Mouse (Mus musculus): ENCODE measurements at regions not wholly inside any gene's neighbourhood (a gene's known extent, or its start where the extent isn't known, plus 50 kb on each side); places are given as distances from the start of the nearest gene placed in this dataset.
A peak's percentile ranks its signal among the peaks of the same experiment; 100 is the strongest.

GRCm38 (mm10) chrX:96019556-96019955 lies 62.8 kb upstream of the Las1l start:
- ATAC-seq (ENCODE audit: low FRiP score, low read depth) (no peak), DNase-seq (ENCODE audit: low spot score) (peak; percentile 37)
- H3K4me1 ChIP-seq (ENCODE audit: control insufficient read depth, insufficient read depth, low read length) = no peaks in the 10 kb centered on the region
- 39% methylated on average over 2 of the region's 2 CpGs for WGBS
- H3K4me2 ChIP-seq (replicated peaks; ENCODE audit: low read depth, low read length, severe bottlenecking) = no peak overlapping the region
- H3K4me3 ChIP-seq (replicated peaks; ENCODE audit: low read length) = no peak overlapping the region
- no peak overlapping the region for H3K27ac ChIP-seq (replicated peaks; ENCODE audit: low read depth, low read length)
- H3K9ac ChIP-seq (ENCODE audit: low read depth, low read length, severe bottlenecking) = no peak overlapping the region
- TF ChIP-seq POLR2A (IDR thresholded peaks at IDR 0.05; ENCODE audit: borderline replicate concordance, extremely low read depth, insufficient read depth, insufficient read length) = no peak
- H3K9me3 ChIP-seq (ENCODE audit: control insufficient read depth, low read length) = no peaks in the 10 kb centered on the region
- H3K27me3 ChIP-seq (ENCODE audit: control insufficient read depth, insufficient read depth, low read length) = no peaks in the 10 kb centered on the region
- H3K36me3 ChIP-seq (ENCODE audit: control insufficient read depth, insufficient read depth, low read length) = no peaks in the 10 kb centered on the region

GRCm38 (mm10) chrX:96020407-96020806 lies 63.6 kb upstream of the Las1l start:
- Histone ChIP-seq H3K27ac (replicated peaks; ENCODE audit: low read depth, low read length) (no peak overlapping the region), H3K4me2 (replicated peaks; ENCODE audit: low read depth, low read length, severe bottlenecking) (no peak overlapping the region), H3K36me3 (ENCODE audit: control insufficient read depth, insufficient read depth, low read length) (no peaks in the 10 kb centered on the region), H3K4me1 (ENCODE audit: control insufficient read depth, insufficient read depth, low read length) (no peaks in the 10 kb centered on the region), H3K27me3 (ENCODE audit: control insufficient read depth, insufficient read depth, low read length) (no peaks in the 10 kb centered on the region), H3K4me3 (replicated peaks; ENCODE audit: low read length) (no peak overlapping the region), H3K9ac (ENCODE audit: low read depth, low read length, severe bottlenecking) (no peak overlapping the region), H3K9me3 (ENCODE audit: control insufficient read depth, low read length) (no peaks in the 10 kb centered on the region)
- DNase-seq (ENCODE audit: low spot score) (no peak), ATAC-seq (ENCODE audit: low FRiP score, low read depth) (no peak)
- no peak for TF ChIP-seq POLR2A (IDR thresholded peaks at IDR 0.05; ENCODE audit: borderline replicate concordance, extremely low read depth, insufficient read depth, insufficient read length)
- 65% methylated on average over 3 of the region's 3 CpGs for WGBS

- H3K27me3 ChIP-seq (ENCODE audit: control insufficient read depth, insufficient read depth, low read length) = no peaks in the 10 kb centered on the region
- no peaks in the 10 kb centered on the region for H3K36me3 ChIP-seq (ENCODE audit: control insufficient read depth, insufficient read depth, low read length)
- DNase-seq (ENCODE audit: low spot score) (no peak), ATAC-seq (ENCODE audit: low FRiP score, low read depth) (no peak)
- H3K9ac ChIP-seq (ENCODE audit: low read depth, low read length, severe bottlenecking) = no peak overlapping the region
- no peak for TF ChIP-seq POLR2A (IDR thresholded peaks at IDR 0.05; ENCODE audit: borderline replicate concordance, extremely low read depth, insufficient read depth, insufficient read length)
- H3K4me1 ChIP-seq (ENCODE audit: control insufficient read depth, insufficient read depth, low read length) = no peaks in the 10 kb centered on the region
- H3K4me3 ChIP-seq (replicated peaks; ENCODE audit: low read length) = no peak overlapping the region
- H3K9me3 ChIP-seq (ENCODE audit: control insufficient read depth, low read length) = no peaks in the 10 kb centered on the region
- no peak overlapping the region for H3K27ac ChIP-seq (replicated peaks; ENCODE audit: low read depth, low read length)
- no peak overlapping the region for H3K4me2 ChIP-seq (replicated peaks; ENCODE audit: low read depth, low read length, severe bottlenecking)
- WGBS = 82% methylated on average over 3 of the region's 3 CpGs
These were observed 68.6 kb upstream of the Las1l start for GRCm38 (mm10) chrX:96025374-96025773.

GRCm38 (mm10) chrX:96025876-96026275 lies 69.1 kb upstream of the Las1l start:
- no peak overlapping the region for H3K27ac ChIP-seq (replicated peaks; ENCODE audit: low read depth, low read length)
- H3K27me3 ChIP-seq (ENCODE audit: control insufficient read depth, insufficient read depth, low read length) = no peaks in the 10 kb centered on the region
- peak; percentile 8 for DNase-seq (ENCODE audit: low spot score)
- no peak overlapping the region for H3K9ac ChIP-seq (ENCODE audit: low read depth, low read length, severe bottlenecking)
- H3K4me2 ChIP-seq (replicated peaks; ENCODE audit: low read depth, low read length, severe bottlenecking) = no peak overlapping the region
- TF ChIP-seq POLR2A (IDR thresholded peaks at IDR 0.05; ENCODE audit: borderline replicate concordance, extremely low read depth, insufficient read depth, insufficient read length) = no peak
- ATAC-seq (ENCODE audit: low FRiP score, low read depth) = no peak
- no peaks in the 10 kb centered on the region for H3K9me3 ChIP-seq (ENCODE audit: control insufficient read depth, low read length)
- no peaks in the 10 kb centered on the region for H3K4me1 ChIP-seq (ENCODE audit: control insufficient read depth, insufficient read depth, low read length)
- H3K4me3 ChIP-seq (replicated peaks; ENCODE audit: low read length) = no peak overlapping the region
- H3K36me3 ChIP-seq (ENCODE audit: control insufficient read depth, insufficient read depth, low read length) = no peaks in the 10 kb centered on the region
- WGBS = 57% methylated on average over 5 of the region's 5 CpGs

- WGBS = 71% methylated on average over 5 of the region's 5 CpGs
- no peak for ATAC-seq (ENCODE audit: low FRiP score, low read depth)
- Histone ChIP-seq H3K9me3 (ENCODE audit: control insufficient read depth, low read length) (no peaks in the 10 kb centered on the region), H3K9ac (ENCODE audit: low read depth, low read length, severe bottlenecking) (no peak overlapping the region), H3K36me3 (ENCODE audit: control insufficient read depth, insufficient read depth, low read length) (no peaks in the 10 kb centered on the region), H3K27me3 (ENCODE audit: control insufficient read depth, insufficient read depth, low read length) (no peaks in the 10 kb centered on the region), H3K4me3 (replicated peaks; ENCODE audit: low read length) (no peak overlapping the region), H3K4me1 (ENCODE audit: control insufficient read depth, insufficient read depth, low read length) (no peaks in the 10 kb centered on the region), H3K27ac (replicated peaks; ENCODE audit: low read depth, low read length) (no peak overlapping the region), H3K4me2 (replicated peaks; ENCODE audit: low read depth, low read length, severe bottlenecking) (no peak overlapping the region)
- TF ChIP-seq POLR2A (IDR thresholded peaks at IDR 0.05; ENCODE audit: borderline replicate concordance, extremely low read depth, insufficient read depth, insufficient read length) = no peak
- DNase-seq (ENCODE audit: low spot score) = no peak
These were observed 64.3 kb upstream of the Msn start for GRCm38 (mm10) chrX:96031591-96031990.

GRCm38 (mm10) chrX:96035307-96035706 lies 60.5 kb upstream of the Msn start:
- Histone ChIP-seq H3K36me3 (ENCODE audit: control insufficient read depth, insufficient read depth, low read length) (no peaks in the 10 kb centered on the region), H3K9ac (ENCODE audit: low read depth, low read length, severe bottlenecking) (no peak overlapping the region), H3K27ac (replicated peaks; ENCODE audit: low read depth, low read length) (no peak overlapping the region), H3K9me3 (ENCODE audit: control insufficient read depth, low read length) (no peaks in the 10 kb centered on the region), H3K4me3 (replicated peaks; ENCODE audit: low read length) (no peak overlapping the region), H3K27me3 (ENCODE audit: control insufficient read depth, insufficient read depth, low read length) (no peaks in the 10 kb centered on the region), H3K4me2 (replicated peaks; ENCODE audit: low read depth, low read length, severe bottlenecking) (no peak overlapping the region), H3K4me1 (ENCODE audit: control insufficient read depth, insufficient read depth, low read length) (no peaks in the 10 kb centered on the region)
- ATAC-seq (ENCODE audit: low FRiP score, low read depth) (no peak), DNase-seq (ENCODE audit: low spot score) (no peak)
- no peak for TF ChIP-seq POLR2A (IDR thresholded peaks at IDR 0.05; ENCODE audit: borderline replicate concordance, extremely low read depth, insufficient read depth, insufficient read length)

Measured in limb, embryonic 14.5 days (tissue).